Mouse (Mus musculus): ENCODE measurements around the gene Tnf.

DNA sequence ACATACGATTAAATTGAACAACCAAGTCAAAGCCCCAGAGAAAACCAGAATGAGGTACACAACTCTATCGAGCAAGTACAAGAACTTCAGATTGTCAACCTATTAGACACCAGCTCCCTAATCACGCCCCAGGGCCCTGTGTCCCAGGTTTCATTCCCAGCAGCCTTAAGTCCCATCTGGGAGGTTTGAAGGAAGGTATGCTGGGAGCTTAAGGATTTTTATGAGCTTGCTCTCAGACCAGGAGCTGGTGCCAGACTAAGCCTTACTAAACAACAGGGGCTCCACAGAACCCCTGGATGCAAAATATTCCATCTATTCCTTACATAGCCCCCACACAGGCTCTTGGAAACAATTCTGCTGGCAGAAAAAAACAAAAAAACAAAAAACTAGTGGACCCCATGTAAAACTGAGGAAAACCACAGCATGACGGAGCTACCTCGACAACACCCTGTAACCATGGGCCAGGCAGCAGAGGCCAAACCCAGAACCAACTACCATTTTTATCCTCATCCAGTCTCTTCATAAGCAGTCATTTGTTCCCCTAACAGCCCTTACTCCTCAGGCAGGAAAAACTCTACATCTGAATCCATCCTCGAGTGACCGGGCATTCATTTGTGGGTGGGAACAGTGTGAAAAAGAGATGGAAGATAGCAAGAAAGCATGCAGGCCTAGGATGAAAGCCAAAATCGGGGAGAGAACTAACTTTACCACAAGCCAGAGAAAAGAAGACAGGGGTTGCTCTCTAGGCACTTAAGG lies 38.3 kb downstream of the Tnf start:
- TF ChIP-seq POLR2AphosphoS2 (IDR thresholded peaks at IDR 0.05; ENCODE audit: insufficient read length, low read depth): no peak
- no peak for TF ChIP-seq POLR2A (IDR thresholded peaks at IDR 0.05; ENCODE audit: insufficient read length, low read depth)

All from myocyte (in vitro differentiated cells).